Mouse (Mus musculus) left cerebral cortex, postnatal 36 days (tissue): ENCODE results near the gene Prss8. TPM values are rescaled to one million over a fixed set of nuclear protein-coding genes. Genes with fewer than 3 reads are reported as not detected.

Experiments used
- total RNA-seq, 2 experiments: library from RNA; stranded (reverse); gene quantifications; 2 replicates each; pipeline ENCODE4 v1.2.3; 2021

Gene Prss8
- total RNA-seq, 2 experiments from 2014 or later, result not detected

Other genes with a start within 250 kb of the Prss8 start
- 10 to 100 TPM; 37.9 to 47.9 TPM for gene Bcl7c, start 221.2 kb downstream of the Prss8 start, total RNA-seq
- 1 to 10 TPM; 2.4 to 2.5 TPM for gene Ctf1, start 217.4 kb downstream of the Prss8 start, total RNA-seq
- gene Ctf2, start 197.9 kb downstream of the Prss8 start, total RNA-seq, result not detected
- gene Fbxl19, start 185.6 kb downstream of the Prss8 start, total RNA-seq, result 10 to 100 TPM; 73.2 to 84.6 TPM
- gene Orai3, start 160.3 kb downstream of the Prss8 start, total RNA-seq, result 10 to 100 TPM; 18.9 to 25.4 TPM
- 10 to 100 TPM; 40.0 to 53.4 TPM for gene Setd1a, start 153.4 kb downstream of the Prss8 start, total RNA-seq
- gene Gm49388, start 144.5 kb downstream of the Prss8 start, total RNA-seq, result 1 to 10 TPM; 3.9 to 4.1 TPM
- 1 to 10 TPM; 3.3 to 4.0 TPM for gene Hsd3b7, start 129.5 kb downstream of the Prss8 start, total RNA-seq
- gene Stx4a, start 105.8 kb downstream of the Prss8 start, total RNA-seq, result 10 to 100 TPM; 74.6 to 76.0 TPM
- 100 to 1,000 TPM; 431 to 441 TPM for gene Stx1b, start 105.6 kb downstream of the Prss8 start, total RNA-seq
- 10 to 100 TPM; 27.0 to 33.9 TPM for gene Zfp646, start 53.9 kb downstream of the Prss8 start, total RNA-seq
- 10 to 100 TPM; 20.0 to 26.4 TPM for gene Zfp668, start 53.3 kb downstream of the Prss8 start, total RNA-seq
- 1 to 10 TPM in 1 of 2 experiments, under 1 TPM in 1; 0.76 to 2.2 TPM for gene Prss53, start 39.1 kb downstream of the Prss8 start, total RNA-seq
- not detected for gene Gm21974, start 34.6 kb downstream of the Prss8 start, total RNA-seq
- 10 to 100 TPM; 22.2 to 24.5 TPM for gene Vkorc1, start 34.5 kb downstream of the Prss8 start, total RNA-seq
- 10 to 100 TPM; 36.4 to 46.4 TPM for gene Bckdk, start 26.0 kb downstream of the Prss8 start, total RNA-seq
- 10 to 100 TPM; 27.6 to 34.8 TPM for gene Kat8, start 17.6 kb downstream of the Prss8 start, total RNA-seq
- gene Prss36, start 16.6 kb upstream of the Prss8 start, total RNA-seq, result 10 to 100 TPM in 1 of 2 experiments, 1 to 10 TPM in 1; 8.2 to 10.2 TPM
- 100 to 1,000 TPM; 259 to 349 TPM for gene Fus, start 37.4 kb upstream of the Prss8 start, total RNA-seq
- 1 to 10 TPM in 1 of 2 experiments, under 1 TPM in 1; 0.79 to 1.8 TPM for gene Pycard, start 63.8 kb upstream of the Prss8 start, total RNA-seq
- under 1 TPM; 0.96 to 0.97 TPM for gene Trim72, start 73.8 kb upstream of the Prss8 start, total RNA-seq
- 10 to 100 TPM; 10.2 to 12.1 TPM for gene Itgam, start 132.5 kb upstream of the Prss8 start, total RNA-seq
- gene Gm49368, start 132.6 kb upstream of the Prss8 start, total RNA-seq, result not detected
- gene Itgax, start 199.4 kb upstream of the Prss8 start, total RNA-seq, result under 1 TPM in 1 of 2 experiments, not detected in 1; 0.32 TPM
- 1 to 10 TPM in 1 of 2 experiments, under 1 TPM in 1; 0.45 to 1.3 TPM for gene Itgad, start 224.3 kb upstream of the Prss8 start, total RNA-seq